10 mouse cellular contexts compared by ENCODE assay signal in the genomic region with DNA sequence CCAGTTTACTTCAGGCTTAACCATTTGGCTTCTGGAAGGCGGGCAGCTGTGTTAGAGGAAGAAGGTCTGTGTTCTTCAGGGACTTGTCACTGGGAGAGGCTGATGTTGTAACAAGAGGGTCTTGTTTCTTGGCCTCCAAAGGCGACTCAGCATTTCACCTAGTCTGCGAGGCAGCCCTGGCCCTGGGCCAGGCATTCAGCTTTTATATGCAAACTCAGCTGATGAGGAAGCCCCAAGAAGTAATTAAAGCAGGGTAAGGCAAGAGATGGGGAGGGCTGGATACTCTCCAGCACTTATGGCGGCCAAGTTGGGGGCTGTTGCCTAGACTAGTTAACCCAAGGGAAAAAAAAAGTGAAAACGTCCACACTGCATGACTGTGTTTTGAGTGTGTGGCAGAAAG.
DNase-seq lines count a peak whose midpoint lies in the region; ATAC-seq lines count a peak whose summit lies in the region.
"Had no signal": no experiment of that assay in that cellular context is flagged by ENCODE, and none has a peak within 500 bp of the region (broad histone marks: within the 10 kb centered on the region; RNA-seq: fewer than 3 reads in every experiment).

No protein-coding gene starts in this region.

- no peak overlapping the region for H3K9ac ChIP-seq in hindbrain, embryonic 13.5 days
- H3K9ac ChIP-seq in hindbrain, embryonic 11.5 days (ENCODE audit: low read depth, low read length): no peak overlapping the region
- no peak overlapping the region for H3K9ac ChIP-seq in midbrain, embryonic 14.5 days (replicated peaks; ENCODE audit: low read length)
- no peak overlapping the region for H3K9ac ChIP-seq in forebrain, embryonic 12.5 days
- H3K9ac ChIP-seq: liver, embryonic 14.5 days had no signal

- no peak overlapping the region for H3K4me3 ChIP-seq in hindbrain, embryonic 13.5 days
- no peak overlapping the region for H3K4me3 ChIP-seq in hindbrain, embryonic 11.5 days (ENCODE audit: low read depth, low read length)
- H3K4me3 ChIP-seq in midbrain, embryonic 14.5 days (replicated peaks; ENCODE audit: low read depth, low read length): no peak overlapping the region
- no peak overlapping the region for H3K4me3 ChIP-seq in midbrain, embryonic 10.5 days
- H3K4me3 ChIP-seq in forebrain, embryonic 12.5 days (replicated peaks): no peak overlapping the region

- DNase-seq in hindbrain, embryonic 11.5 days (ENCODE audit: low spot score): no peak
- peak; percentile 77 for DNase-seq in midbrain, embryonic 14.5 days
- DNase-seq in midbrain, embryonic 10.5 days (ENCODE audit: low spot score): no peak
- DNase-seq in retina, postnatal 1 day: peak; percentile 65
- no peak for DNase-seq in ovary, postnatal 36 days (ENCODE audit: low spot score)
- DNase-seq: adrenal gland, postnatal 36 days; thymus, postnatal 14 days had no signal

- peak; percentile 50; the same call in 1 of the 2 replicates for ATAC-seq in hindbrain, embryonic 13.5 days (ENCODE audit: low FRiP score)
- ATAC-seq in hindbrain, embryonic 11.5 days (ENCODE audit: low FRiP score): no peak
- ATAC-seq in midbrain, embryonic 14.5 days (ENCODE audit: low FRiP score, low TSS enrichment): no peak
- ATAC-seq in forebrain, embryonic 12.5 days (ENCODE audit: low FRiP score): peak; percentile 75; the same call in 1 of the 2 replicates

- no peaks in the 10 kb centered on the region for H3K36me3 ChIP-seq in hindbrain, embryonic 13.5 days
- H3K36me3 ChIP-seq in hindbrain, embryonic 11.5 days (ENCODE audit: control insufficient read depth, insufficient read depth, low read length): no peaks in the 10 kb centered on the region
- H3K36me3 ChIP-seq in midbrain, embryonic 14.5 days (ENCODE audit: control insufficient read depth, insufficient read depth, low read length): no peaks in the 10 kb centered on the region
- H3K36me3 ChIP-seq in midbrain, embryonic 10.5 days: no peaks in the 10 kb centered on the region
- H3K36me3 ChIP-seq in forebrain, embryonic 12.5 days (replicated peaks): no peaks in the 10 kb centered on the region

- H3K4me2 ChIP-seq in hindbrain, embryonic 13.5 days: no peak overlapping the region
- no peak overlapping the region for H3K4me2 ChIP-seq in hindbrain, embryonic 11.5 days (replicated peaks; ENCODE audit: low read depth, low read length)
- H3K4me2 ChIP-seq in midbrain, embryonic 14.5 days (ENCODE audit: low read length): no peak overlapping the region
- H3K4me2 ChIP-seq in forebrain, embryonic 12.5 days: no peak overlapping the region

- no peak overlapping the region for H3K27ac ChIP-seq in hindbrain, embryonic 13.5 days
- H3K27ac ChIP-seq in hindbrain, embryonic 11.5 days (ENCODE audit: low read depth, low read length): no peak overlapping the region
- H3K27ac ChIP-seq in midbrain, embryonic 14.5 days (replicated peaks; ENCODE audit: low read depth, low read length): no peak overlapping the region
- no peak overlapping the region for H3K27ac ChIP-seq in midbrain, embryonic 10.5 days (replicated peaks)
- H3K27ac ChIP-seq in forebrain, embryonic 12.5 days: no peak overlapping the region
- H3K27ac ChIP-seq: liver, embryonic 14.5 days had no signal

- WGBS in hindbrain, embryonic 13.5 days: 31% methylated on average over 5 of the region's 5 CpGs
- 50% methylated on average over 5 of the region's 5 CpGs for WGBS in hindbrain, embryonic 11.5 days
- 29% methylated on average over 5 of the region's 5 CpGs for WGBS in midbrain, embryonic 14.5 days
- WGBS in midbrain, embryonic 10.5 days: 54% methylated on average over 5 of the region's 5 CpGs
- WGBS in forebrain, embryonic 12.5 days: 27% methylated on average over 5 of the region's 5 CpGs

- H3K4me1 ChIP-seq in hindbrain, embryonic 13.5 days (replicated peaks): peaks cover 16% of the 10 kb centered on the region
- H3K4me1 ChIP-seq in hindbrain, embryonic 11.5 days (replicated peaks; ENCODE audit: control insufficient read depth, insufficient read depth, low read length): no peaks in the 10 kb centered on the region
- peaks cover 12% of the 10 kb centered on the region; the same call in 1 of the 2 replicates for H3K4me1 ChIP-seq in midbrain, embryonic 14.5 days (ENCODE audit: control insufficient read depth, insufficient read depth, low read length)
- H3K4me1 ChIP-seq in midbrain, embryonic 10.5 days: peaks cover 15% of the 10 kb centered on the region
- peaks cover 16% of the 10 kb centered on the region for H3K4me1 ChIP-seq in forebrain, embryonic 12.5 days

- no peaks in the 10 kb centered on the region for H3K27me3 ChIP-seq in hindbrain, embryonic 13.5 days
- H3K27me3 ChIP-seq in hindbrain, embryonic 11.5 days (ENCODE audit: control insufficient read depth, insufficient read depth, low read length): no peaks in the 10 kb centered on the region
- H3K27me3 ChIP-seq in midbrain, embryonic 14.5 days (ENCODE audit: control insufficient read depth, insufficient read depth, low read length): no peaks in the 10 kb centered on the region
- no peaks in the 10 kb centered on the region for H3K27me3 ChIP-seq in midbrain, embryonic 10.5 days (ENCODE audit: low read depth, poor library complexity, severe bottlenecking)
- no peaks in the 10 kb centered on the region for H3K27me3 ChIP-seq in forebrain, embryonic 12.5 days

- no peaks in the 10 kb centered on the region for H3K9me3 ChIP-seq in hindbrain, embryonic 13.5 days
- H3K9me3 ChIP-seq in hindbrain, embryonic 11.5 days (ENCODE audit: control insufficient read depth, low read length): no peaks in the 10 kb centered on the region
- no peaks in the 10 kb centered on the region for H3K9me3 ChIP-seq in midbrain, embryonic 14.5 days (ENCODE audit: control insufficient read depth, low read length)
- H3K9me3 ChIP-seq in midbrain, embryonic 10.5 days (replicated peaks): no peaks in the 10 kb centered on the region
- H3K9me3 ChIP-seq in forebrain, embryonic 12.5 days: no peaks in the 10 kb centered on the region

Comparison
In these comparisons a context has a peak if more than half of its experiments do, and no peak if none do; other contexts are left out.
1. ATAC-seq: peak in hindbrain, embryonic 13.5 days (single experiment) and forebrain, embryonic 12.5 days (single experiment); none in hindbrain, embryonic 11.5 days (single experiment) and midbrain, embryonic 14.5 days (single experiment).
2. DNase-seq: peak in midbrain, embryonic 14.5 days (single experiment) and retina, postnatal 1 day (single experiment); none in hindbrain, embryonic 11.5 days (single experiment), midbrain, embryonic 10.5 days (single experiment) and ovary, postnatal 36 days (single experiment).